Mouse (Mus musculus) cerebellum, adult (tissue): ENCODE measurements around the gene Wdfy3.

ENCODE experiments used
- ATAC-seq: cut with Nextera tagmentation; 2 replicates; pipeline ENCODE4 v1.9.2; 2017; ENCODE audit warnings: mild to moderate bottlenecking, moderate library complexity, mixed read lengths; ENCODE audit not compliant: insufficient number of reproducible peaks, low FRiP score, low TSS enrichment

The Wdfy3 gene

GRCm38 (mm10) chr5:101895717-101896645, 173.7 kb downstream of the Wdfy3 start:
- peak; percentile 12 for ATAC-seq

- ATAC-seq: no peak
Measured at GRCm38 (mm10) chr5:101895119-101895518, 174.6 kb downstream of the Wdfy3 start.

GRCm38 (mm10) chr5:101893820-101894515, 175.8 kb downstream of the Wdfy3 start:
- no peak for ATAC-seq

- ATAC-seq: peak; percentile 51
Measured at GRCm38 (mm10) chr5:101891694-101892416, 177.9 kb downstream of the Wdfy3 start.

- ATAC-seq: no peak
Measured at GRCm38 (mm10) chr5:101887989-101888388, 181.7 kb downstream of the Wdfy3 start.

GRCm38 (mm10) chr5:101885039-101885438, 184.7 kb downstream of the Wdfy3 start:
- ATAC-seq: no peak

GRCm38 (mm10) chr5:101882191-101882590, 187.5 kb downstream of the Wdfy3 start:
- ATAC-seq: 0 out of 2 replicates have a peak, but pooled peaks have one; percentile 61

- no peak for ATAC-seq
Measured at GRCm38 (mm10) chr5:101879914-101880313, 189.8 kb downstream of the Wdfy3 start.

- no peak for ATAC-seq
Measured at GRCm38 (mm10) chr5:101878403-101878802, 191.3 kb downstream of the Wdfy3 start.

- ATAC-seq: no peak
Measured at GRCm38 (mm10) chr5:101876185-101876584, 193.5 kb downstream of the Wdfy3 start.

- no peak for ATAC-seq
Measured at GRCm38 (mm10) chr5:101866722-101867121, 203.0 kb downstream of the Wdfy3 start.

GRCm38 (mm10) chr5:101863946-101864345, 205.8 kb downstream of the Wdfy3 start:
- ATAC-seq: no peak

- no peak for ATAC-seq
Measured at GRCm38 (mm10) chr5:101862651-101863050, 207.1 kb downstream of the Wdfy3 start.

- ATAC-seq: no peak
Measured at GRCm38 (mm10) chr5:101861786-101862571, 207.7 kb downstream of the Wdfy3 start.

GRCm38 (mm10) chr5:101858891-101859436, 210.8 kb downstream of the Wdfy3 start:
- ATAC-seq: no peak

GRCm38 (mm10) chr5:101855475-101855874, 214.2 kb downstream of the Wdfy3 start:
- no peak for ATAC-seq

- ATAC-seq: no peak
Measured at GRCm38 (mm10) chr5:101854667-101855066, 215.1 kb downstream of the Wdfy3 start.

GRCm38 (mm10) chr5:101854100-101854499, 215.6 kb downstream of the Wdfy3 start:
- no peak for ATAC-seq

GRCm38 (mm10) chr5:101852116-101852680, 217.5 kb downstream of the Wdfy3 start:
- ATAC-seq: no peak
